Mouse (Mus musculus) stomach, postnatal 0 days (tissue): Measurements from ENCODE around the gene BC030867. TPM values are rescaled to one million over a fixed set of nuclear protein-coding genes. Genes with fewer than 3 reads are reported as not detected.

Source experiments
- ATAC-seq: fragments of 200-750 bp; cut with Nextera tagmentation; 2 replicates; pipeline ENCODE4 v1.8.0; 2017; ENCODE audit not compliant: low FRiP score, low TSS enrichment
- DNase-seq: peaks from one replicate; pipeline ENCODE4 v3.0.0-alpha.2; 2016; ENCODE audit warnings: low spot score
- H3K27ac ChIP-seq: fragments of 300-500 bp; sonication (generic); replicated peaks from 2 replicates; pipeline ENCODE4 v1.5.1; 2014; ENCODE audit warnings: mild to moderate bottlenecking, control low read depth
- H3K27me3 ChIP-seq: fragments of 300-500 bp; sonication (generic); 2 replicates; pipeline ENCODE4 v1.6.1; 2014; ENCODE audit warnings: low read length; ENCODE audit not compliant: control insufficient read depth, insufficient read depth
- H3K36me3 ChIP-seq: fragments of 300-500 bp; sonication (generic); 2 replicates; pipeline ENCODE4 v1.6.1; 2014; ENCODE audit warnings: low read length, mixed read lengths; ENCODE audit not compliant: control insufficient read depth, insufficient read depth
- H3K4me1 ChIP-seq: fragments of 300-500 bp; sonication (generic); replicated peaks from 2 replicates; pipeline ENCODE4 v1.6.1; 2014; ENCODE audit warnings: antibody characterized with exemption; ENCODE audit not compliant: control insufficient read depth, insufficient read depth
- H3K4me2 ChIP-seq: fragments of 300-500 bp; sonication (generic); replicated peaks from 2 replicates; pipeline ENCODE4 v1.6.1; 2014; ENCODE audit warnings: low read depth, mild to moderate bottlenecking, control low read depth, moderate library complexity
- H3K4me3 ChIP-seq: fragments of 300-500 bp; sonication (generic); 2 replicates; pipeline ENCODE4 v1.5.1; 2014; ENCODE audit warnings: low read depth, low read length, control low read depth
- H3K9ac ChIP-seq: fragments of 300-500 bp; sonication (generic); 2 replicates; pipeline ENCODE4 v1.6.1; 2014; ENCODE audit warnings: mild to moderate bottlenecking, low read length, control low read depth, mixed read lengths
- H3K9me3 ChIP-seq: fragments of 300-500 bp; sonication (generic); 2 replicates; pipeline ENCODE4 v1.6.1; 2016; ENCODE audit warnings: low read length; ENCODE audit not compliant: control insufficient read depth
- CTCF ChIP-seq: IDR thresholded peaks from 2 replicates; pipeline ENCODE4 v1.5.1; 2016; ENCODE audit warnings: antibody characterized with exemption, low read depth, mild to moderate bottlenecking, moderate library complexity
- EP300 ChIP-seq: optimal IDR thresholded peaks from 2 replicates; pipeline ENCODE3; 2016; ENCODE audit warnings: antibody characterized with exemption
- WGBS: fragments of 180-500 bp; shearing (Covaris S2); extraction: QIAGEN DNeasy Blood & Tissue Kit; methylation state at CpG from one replicate; pipeline ENCODE4 v1.1.7; 2014; 5-methylcytosine and 5-hydroxymethylcytosine counted together
- polyA plus RNA-seq: library from polyadenylated mRNA; unstranded; fragments of >200 nt; fragmentation: Nextera tagmentation; extraction: Ambion mirVana; gene quantifications from 2 replicates; pipeline ENCODE4 v1.2.1, GENCODE M21; 2015

Gene BC030867
- polyA plus RNA-seq, 1 experiment from 2014 or later = 2.7 TPM

GRCm38 (mm10) chr11:102218783-102219182 lies 29.9 kb upstream of the BC030867 start:
- H3K4me1 ChIP-seq = peaks cover 44% of the 10 kb centered on the region
- 0% methylated on average over 6 of the region's 10 CpGs for WGBS
- peak; percentile 97 for DNase-seq

GRCm38 (mm10) chr11:102219247-102219993 lies 29.3 kb upstream of the BC030867 start:
- Histone ChIP-seq H3K4me2 (peak overlapping the region; percentile 81), H3K27ac (peak overlapping the region; percentile 91), H3K9me3 (no peaks in the 10 kb centered on the region), H3K4me3 (peak overlapping the region; percentile 51; the same call in 1 of the 2 replicates), H3K4me1 (peaks cover 39% of the 10 kb centered on the region), H3K27me3 (no peaks in the 10 kb centered on the region), H3K9ac (peak overlapping the region; percentile 69), H3K36me3 (0 out of 2 replicates have a peak, but pooled peaks cover 2% of the 10 kb centered on the region)
- DNase-seq (no peak), ATAC-seq (no peak)
- no peak for TF ChIP-seq EP300
- TF ChIP-seq CTCF = no peak
- WGBS = 47% methylated on average over 13 of the region's 14 CpGs

More at GRCm38 (mm10) chr11:102218783-102219182, 29.9 kb upstream of the BC030867 start:
- Histone ChIP-seq H3K27ac (peak overlapping the region; percentile 91), H3K36me3 (0 out of 2 replicates have a peak, but pooled peaks cover 2% of the 10 kb centered on the region), H3K9ac (peak overlapping the region; percentile 69), H3K9me3 (no peaks in the 10 kb centered on the region), H3K4me3 (peak overlapping the region; percentile 51), H3K27me3 (no peaks in the 10 kb centered on the region), H3K4me2 (peak overlapping the region; percentile 81)
- ATAC-seq = peak; percentile 82
- TF ChIP-seq CTCF (peak; percentile 31; the same call in 1 of the 2 replicates), EP300 (peak; percentile 76)

GRCm38 (mm10) chr11:102219994-102220346 lies 28.7 kb upstream of the BC030867 start:
- Histone ChIP-seq H3K9me3 (no peaks in the 10 kb centered on the region), H3K4me1 (peaks cover 39% of the 10 kb centered on the region), H3K27me3 (no peaks in the 10 kb centered on the region), H3K36me3 (0 out of 2 replicates have a peak, but pooled peaks cover 2% of the 10 kb centered on the region), H3K4me2 (no peak overlapping the region), H3K4me3 (no peak overlapping the region), H3K9ac (no peak overlapping the region), H3K27ac (peak overlapping the region; percentile 91)
- DNase-seq = peak; percentile 40
- TF ChIP-seq CTCF = no peak
- no peak for TF ChIP-seq EP300
- 38% methylated on average over 4 of the region's 4 CpGs for WGBS
- ATAC-seq = no peak

- peak; percentile 55 for DNase-seq
- H3K27ac ChIP-seq = peak overlapping the region; percentile 91
- no peaks in the 10 kb centered on the region for H3K27me3 ChIP-seq
- H3K4me3 ChIP-seq = no peak overlapping the region
- H3K9ac ChIP-seq = no peak overlapping the region
- H3K4me1 ChIP-seq = peaks cover 36% of the 10 kb centered on the region
- TF ChIP-seq CTCF = no peak
- no peak for TF ChIP-seq EP300
- H3K9me3 ChIP-seq = no peaks in the 10 kb centered on the region
- ATAC-seq = no peak
- H3K4me2 ChIP-seq = no peak overlapping the region
- H3K36me3 ChIP-seq = 0 out of 2 replicates have a peak, but pooled peaks cover 2% of the 10 kb centered on the region
- 46% methylated on average over 6 of the region's 6 CpGs for WGBS
These were observed 28.2 kb upstream of the BC030867 start for GRCm38 (mm10) chr11:102220451-102220850.

GRCm38 (mm10) chr11:102221243-102221953 lies 27.3 kb upstream of the BC030867 start:
- Histone ChIP-seq H3K4me3 (no peak overlapping the region), H3K9me3 (no peaks in the 10 kb centered on the region), H3K36me3 (0 out of 2 replicates have a peak, but pooled peaks cover 2% of the 10 kb centered on the region), H3K9ac (no peak overlapping the region), H3K4me2 (no peak overlapping the region), H3K4me1 (peaks cover 35% of the 10 kb centered on the region), H3K27me3 (no peaks in the 10 kb centered on the region), H3K27ac (peak overlapping the region; percentile 45)
- DNase-seq (no peak), ATAC-seq (no peak)
- TF ChIP-seq CTCF (no peak), EP300 (no peak)
- 83% methylated on average over 8 of the region's 8 CpGs for WGBS
